Mouse (Mus musculus) gastrocnemius, postnatal 10 days (tissue): ENCODE measurements at regions not wholly inside any gene's neighbourhood (a gene's known extent, or its start where the extent isn't known, plus 50 kb on each side); places are given as distances from the start of the nearest gene placed in this dataset.
A peak's percentile ranks its signal among the peaks of the same experiment; 100 is the strongest.

Experiments used
- DNase-seq: peaks from one replicate; pipeline ENCODE4 v3.0.0; 2021; ENCODE audit warnings: mixed read lengths

- DNase-seq, result peak; percentile 24
These were observed 236.3 kb upstream of the Pabpc6 start for GRCm38 (mm10) chr17:9905501-9906462.

DNA sequence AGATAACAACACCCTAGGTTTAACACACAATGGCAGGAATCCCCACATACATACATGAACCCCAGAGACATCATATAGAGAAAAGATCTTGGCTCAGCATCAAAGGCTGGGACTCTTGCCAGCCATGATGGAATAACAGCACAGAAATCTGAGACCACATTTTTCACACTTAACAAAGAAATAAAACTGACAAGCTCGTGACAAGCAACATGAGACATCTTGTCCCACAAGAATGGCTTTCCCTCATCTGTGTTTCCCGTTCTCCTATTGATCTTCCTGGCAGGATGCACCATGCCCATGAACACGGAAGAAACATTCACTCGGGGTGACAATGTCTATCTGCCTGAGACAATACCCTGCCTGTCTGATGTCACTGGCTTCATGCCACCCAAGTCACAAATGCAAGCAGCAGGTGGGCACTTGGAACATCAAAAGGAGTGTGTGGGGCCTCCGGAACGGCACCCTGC lies 235.0 kb upstream of the Pabpc6 start:
- DNase-seq, result no peak

- no peak for DNase-seq
These were observed 233.8 kb upstream of the Pabpc6 start for GRCm38 (mm10) chr17:9903313-9903712.

DNA sequence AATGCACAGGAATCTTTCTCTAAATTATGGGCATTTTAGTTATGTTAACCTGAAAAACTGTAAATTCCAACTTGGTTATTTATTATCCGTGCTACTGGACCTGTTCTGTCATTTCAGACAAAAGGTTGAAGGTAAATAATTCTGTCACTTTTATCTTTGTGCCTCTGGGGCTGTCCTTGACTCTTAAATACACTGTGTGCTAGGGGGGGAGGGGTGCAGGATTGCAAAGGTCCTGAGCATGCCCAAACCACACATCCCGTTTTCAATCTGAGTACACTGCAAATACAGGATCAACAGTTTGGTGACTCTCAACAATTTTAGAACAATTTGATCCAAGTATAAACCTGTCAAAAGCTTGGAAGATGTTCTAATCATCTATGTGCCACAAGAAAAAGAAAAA lies 227.4 kb upstream of the Pabpc6 start:
- no peak for DNase-seq

GRCm38 (mm10) chr17:9895686-9896082 lies 226.2 kb upstream of the Pabpc6 start:
- no peak for DNase-seq

DNA sequence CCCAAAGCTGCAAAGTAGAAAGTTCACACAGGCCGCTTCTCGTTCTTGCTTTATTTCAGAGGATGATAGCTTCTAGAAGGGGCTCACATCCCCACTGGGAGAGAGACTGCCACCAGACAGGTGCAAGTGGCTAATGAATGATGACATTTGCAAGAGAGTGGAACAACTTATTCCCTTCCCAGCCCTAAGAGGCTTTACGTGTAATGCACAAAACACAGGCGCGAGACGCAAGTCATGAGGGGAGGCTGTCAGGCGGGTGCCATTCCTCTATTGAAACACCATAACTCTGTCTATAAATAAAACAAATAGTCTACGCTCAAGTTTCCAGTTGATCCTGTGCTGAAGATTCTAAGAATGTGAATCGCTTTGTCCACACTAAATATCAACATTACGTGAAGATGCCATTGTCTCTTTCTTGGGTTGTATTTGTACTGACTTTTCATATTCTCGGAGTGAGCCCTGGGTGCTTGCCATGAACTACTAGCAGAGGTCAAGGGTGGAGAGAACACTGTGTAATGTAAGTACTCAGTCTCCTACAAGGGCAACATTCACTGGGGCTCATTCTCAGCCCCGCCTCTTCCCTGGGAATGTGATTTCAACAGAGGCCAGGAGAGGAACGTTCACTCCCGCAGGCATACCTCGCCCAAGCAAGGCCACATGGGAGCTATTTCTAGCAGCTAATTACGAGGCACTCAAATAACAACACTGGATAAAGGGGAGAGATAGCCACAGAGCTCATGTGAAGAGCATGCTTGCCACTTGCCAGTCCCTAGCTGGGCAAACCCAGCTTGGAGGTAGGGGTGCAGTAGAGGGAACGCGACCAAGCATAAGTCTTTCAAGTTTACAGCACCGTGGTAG lies 225.5 kb upstream of the Pabpc6 start:
- DNase-seq, result peak; percentile 30

GRCm38 (mm10) chr17:9893966-9894365 lies 224.4 kb upstream of the Pabpc6 start:
- no peak for DNase-seq

DNA sequence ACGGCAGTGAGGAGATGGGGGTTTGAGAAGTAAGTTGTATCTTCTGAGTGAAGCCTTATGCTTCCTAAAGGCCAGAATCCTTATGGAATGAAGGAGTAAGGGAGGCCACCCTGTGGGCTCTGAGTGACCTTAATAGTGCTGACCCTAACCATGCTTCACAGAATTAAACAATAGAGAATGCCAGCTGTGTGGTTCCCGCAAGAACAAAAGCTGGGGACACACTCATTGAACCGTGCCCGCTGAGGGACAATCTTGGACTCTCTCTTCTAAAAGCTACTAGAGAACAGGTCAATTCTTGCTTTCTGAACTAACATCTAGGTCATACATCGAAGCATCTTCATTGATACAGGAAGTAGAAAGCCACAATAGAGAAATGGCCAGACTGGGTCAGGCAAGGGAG lies 223.3 kb upstream of the Pabpc6 start:
- DNase-seq, result no peak

GRCm38 (mm10) chr17:9892141-9892540 lies 222.6 kb upstream of the Pabpc6 start:
- no peak for DNase-seq

DNA sequence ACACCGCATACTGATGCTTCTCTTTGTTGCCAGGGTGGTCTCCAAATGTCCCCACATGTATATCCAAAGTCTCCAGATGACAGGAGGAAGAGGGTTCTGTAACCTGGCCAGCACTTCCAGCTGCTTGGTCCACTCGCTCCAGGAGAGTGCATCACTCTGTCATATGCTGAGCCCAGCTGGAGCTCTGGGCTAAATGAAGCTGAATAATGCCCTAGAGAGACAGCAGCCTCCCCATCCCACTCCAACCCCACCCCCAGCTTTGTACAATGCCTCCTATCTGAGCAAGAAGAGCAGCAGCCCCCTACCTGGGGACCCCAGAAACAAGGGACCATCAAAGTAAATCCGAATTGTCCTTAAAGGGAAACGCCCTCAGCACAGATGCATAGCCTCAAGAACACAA lies 219.0 kb upstream of the Pabpc6 start:
- no peak for DNase-seq

DNA sequence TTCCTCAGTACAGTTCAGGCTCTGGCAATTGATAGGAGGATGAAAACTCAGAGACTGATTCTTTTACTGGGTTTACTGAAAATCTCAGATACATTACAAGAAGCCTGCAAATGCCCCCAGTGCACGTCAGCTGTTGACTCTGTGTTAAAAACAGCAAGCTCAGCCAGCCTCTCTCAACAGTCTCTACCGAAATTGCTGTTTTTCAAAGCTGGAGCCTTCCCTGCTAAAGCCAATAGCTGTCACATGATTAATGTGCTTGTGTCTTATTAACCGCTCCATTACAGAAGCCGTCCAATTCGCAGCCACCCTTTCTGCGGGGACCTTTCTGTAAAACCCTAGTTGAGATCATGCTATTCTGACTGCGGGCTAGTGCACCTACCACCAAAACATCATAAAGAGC lies 215.6 kb upstream of the Pabpc6 start:
- no peak for DNase-seq

DNA sequence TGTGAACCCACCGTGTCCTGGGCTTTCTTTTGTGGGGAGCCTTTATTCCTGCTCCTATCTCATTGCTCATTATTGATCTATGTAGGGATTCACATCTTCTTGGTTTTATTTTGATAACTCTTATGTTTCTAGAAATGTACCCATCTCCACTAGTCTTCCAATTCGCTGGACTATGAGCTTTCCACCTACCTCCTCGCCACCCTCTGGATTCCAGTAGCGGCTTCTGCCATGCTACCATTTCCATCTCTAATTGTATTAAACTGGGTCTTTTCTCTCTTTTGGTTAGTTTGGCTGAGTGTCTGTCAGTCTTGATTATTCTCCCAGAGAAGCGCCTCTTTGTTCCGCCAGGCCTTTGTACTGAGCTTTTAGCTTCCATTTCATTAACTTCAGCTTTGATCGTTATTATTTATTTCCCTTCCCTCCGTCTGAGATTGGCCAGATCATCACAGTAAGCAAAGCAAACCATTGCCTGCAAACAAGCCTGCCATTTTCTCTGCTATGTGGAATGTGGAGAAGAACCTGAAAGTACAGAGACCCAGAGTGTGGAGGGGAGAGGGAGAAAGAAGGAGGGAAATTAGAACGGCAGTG lies 213.2 kb upstream of the Pabpc6 start:
- DNase-seq, result no peak

- DNase-seq, result no peak
These were observed 210.2 kb upstream of the Pabpc6 start for GRCm38 (mm10) chr17:9879556-9880206.

- DNase-seq, result no peak
These were observed 204.2 kb upstream of the Pabpc6 start for GRCm38 (mm10) chr17:9873695-9874094.

DNA sequence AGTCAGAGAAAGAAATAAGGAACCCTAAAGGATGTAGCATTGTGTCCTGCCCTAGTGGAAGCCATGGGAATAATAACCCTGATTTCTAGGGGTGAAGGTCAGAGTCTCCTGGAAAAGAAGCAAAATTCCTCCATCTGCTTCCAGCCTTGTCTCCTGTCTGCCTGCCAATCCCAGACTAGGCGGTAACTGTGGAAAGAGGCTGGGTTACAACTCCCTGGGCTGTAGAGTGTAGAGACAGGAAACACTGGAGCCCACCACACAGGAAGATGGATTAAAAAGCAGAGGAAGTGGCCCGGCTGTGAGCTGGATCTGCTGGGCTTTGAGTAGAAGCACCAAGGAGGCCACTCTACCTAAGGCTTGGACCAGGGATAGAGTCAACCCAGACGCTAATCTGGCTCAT lies 200.7 kb upstream of the Pabpc6 start:
- DNase-seq, result no peak

- no peak for DNase-seq
These were observed 199.3 kb upstream of the Pabpc6 start for GRCm38 (mm10) chr17:9868747-9869281.

- DNase-seq, result no peak
These were observed 194.7 kb upstream of the Pabpc6 start for GRCm38 (mm10) chr17:9864254-9864653.

GRCm38 (mm10) chr17:9861923-9862854 lies 192.7 kb upstream of the Pabpc6 start:
- no peak for DNase-seq

- no peak for DNase-seq
These were observed 191.8 kb upstream of the Pabpc6 start for GRCm38 (mm10) chr17:9861346-9861745.

DNA sequence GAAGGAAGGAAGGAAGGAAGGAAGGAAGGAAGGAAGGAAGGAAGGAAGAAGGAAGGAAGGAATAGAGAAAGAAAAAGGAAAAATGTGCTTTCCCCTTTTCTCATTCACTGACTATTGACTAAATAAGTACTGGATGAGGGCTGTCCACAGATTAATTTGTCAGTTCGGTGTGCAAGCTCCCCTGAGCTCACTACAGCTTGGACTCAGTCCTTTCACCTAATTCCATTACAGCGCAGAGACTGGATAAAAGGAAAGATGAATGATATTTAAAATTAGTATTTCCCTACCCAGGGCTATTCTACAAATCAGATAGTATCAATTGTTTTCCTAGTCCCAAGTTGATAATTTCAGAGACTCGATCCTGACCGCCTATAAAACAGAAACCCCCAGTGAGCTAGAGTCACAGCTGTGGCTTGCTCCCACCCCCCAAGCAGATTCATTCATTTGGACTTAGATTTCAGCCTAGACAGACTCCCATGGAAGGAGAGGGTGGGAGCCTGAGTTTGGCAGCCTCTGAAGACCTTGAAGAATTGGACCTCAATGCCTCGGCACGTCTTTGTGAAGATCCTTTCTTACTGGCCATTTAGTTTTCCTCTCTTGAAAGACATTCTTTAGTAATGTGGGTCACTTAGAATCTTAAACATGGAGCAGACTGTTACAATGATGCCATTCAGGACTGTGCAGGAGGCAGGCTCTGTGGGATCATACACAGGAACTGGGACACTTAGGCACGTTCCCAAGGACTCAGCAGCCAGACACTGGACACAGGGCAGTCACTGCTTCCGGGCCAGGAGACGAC lies 179.2 kb upstream of the Pabpc6 start:
- DNase-seq, result no peak
